Mouse (Mus musculus): ENCODE measurements around the gene Kctd20. TPM values are rescaled to one million over a fixed set of nuclear protein-coding genes. Genes with fewer than 3 reads are reported as not detected.

Kctd20 gene
- polyA plus RNA-seq, 1 experiment from 2014 or later, result 68.4 TPM

- H3K4me1 ChIP-seq, result no peaks in the 10 kb centered on the region
- H3K4me3 ChIP-seq (replicated peaks), result no peak overlapping the region
- no peak overlapping the region for H3K4me2 ChIP-seq
- WGBS, result 52% methylated on average over 6 of the region's 6 CpGs
- no peaks in the 10 kb centered on the region for H3K9me3 ChIP-seq
- ATAC-seq (ENCODE audit: insufficient read depth, low FRiP score, low read depth), result no peak
- H3K9ac ChIP-seq, result no peak overlapping the region
- H3K27ac ChIP-seq, result no peak overlapping the region
- no peaks in the 10 kb centered on the region for H3K36me3 ChIP-seq
- no peaks in the 10 kb centered on the region for H3K27me3 ChIP-seq (replicated peaks)
These were observed 29.7 kb upstream of the Kctd20 start for GRCm38 (mm10) chr17:28922096-28922495.

GRCm38 (mm10) chr17:28924957-28925595 lies 26.7 kb upstream of the Kctd20 start:
- Histone ChIP-seq H3K27me3 (replicated peaks) (no peaks in the 10 kb centered on the region), H3K4me2 (no peak overlapping the region), H3K27ac (no peak overlapping the region), H3K9me3 (no peaks in the 10 kb centered on the region), H3K4me1 (peaks cover under 1% of the 10 kb centered on the region), H3K36me3 (no peaks in the 10 kb centered on the region), H3K9ac (no peak overlapping the region), H3K4me3 (replicated peaks) (no peak overlapping the region)
- ATAC-seq (ENCODE audit: insufficient read depth, low FRiP score, low read depth), result no peak
- 78% methylated on average over 8 of the region's 8 CpGs for whole genome bisulfite sequencing

GRCm38 (mm10) chr17:28926380-28926779 lies 25.4 kb upstream of the Kctd20 start:
- Histone ChIP-seq H3K27ac (no peak overlapping the region), H3K27me3 (replicated peaks) (no peaks in the 10 kb centered on the region), H3K4me3 (replicated peaks) (no peak overlapping the region), H3K9me3 (no peaks in the 10 kb centered on the region), H3K4me2 (0 out of 2 replicates have a peak overlapping the region, but pooled peaks have one; percentile 10), H3K36me3 (no peaks in the 10 kb centered on the region), H3K4me1 (peaks cover 10% of the 10 kb centered on the region), H3K9ac (no peak overlapping the region)
- WGBS, result 15% methylated on average over 13 of the region's 13 CpGs
- no peak for ATAC-seq (ENCODE audit: insufficient read depth, low FRiP score, low read depth)

- Histone ChIP-seq H3K27ac (no peak overlapping the region), H3K36me3 (no peaks in the 10 kb centered on the region), H3K9me3 (no peaks in the 10 kb centered on the region), H3K27me3 (replicated peaks) (no peaks in the 10 kb centered on the region), H3K9ac (no peak overlapping the region), H3K4me2 (no peak overlapping the region), H3K4me3 (replicated peaks) (no peak overlapping the region), H3K4me1 (peaks cover 10% of the 10 kb centered on the region)
- WGBS, result 45% methylated on average over 15 of the region's 15 CpGs
- no peak for ATAC-seq (ENCODE audit: insufficient read depth, low FRiP score, low read depth)
These were observed 24.7 kb upstream of the Kctd20 start for GRCm38 (mm10) chr17:28926866-28927635.

- no peaks in the 10 kb centered on the region for H3K9me3 ChIP-seq
- no peak overlapping the region for H3K27ac ChIP-seq
- no peaks in the 10 kb centered on the region for H3K27me3 ChIP-seq (replicated peaks)
- no peak for ATAC-seq (ENCODE audit: insufficient read depth, low FRiP score, low read depth)
- H3K9ac ChIP-seq, result no peak overlapping the region
- H3K4me1 ChIP-seq, result peaks cover 10% of the 10 kb centered on the region
- no peak overlapping the region for H3K4me3 ChIP-seq (replicated peaks)
- no peaks in the 10 kb centered on the region for H3K36me3 ChIP-seq
- no peak overlapping the region for H3K4me2 ChIP-seq
- WGBS, result 80% methylated on average over 9 of the region's 9 CpGs
These were observed 23.7 kb upstream of the Kctd20 start for GRCm38 (mm10) chr17:28928004-28928403.

- no peaks in the 10 kb centered on the region for H3K9me3 ChIP-seq
- H3K36me3 ChIP-seq, result no peaks in the 10 kb centered on the region
- 89% methylated on average over 4 of the region's 4 CpGs for WGBS
- no peak for ATAC-seq (ENCODE audit: insufficient read depth, low FRiP score, low read depth)
- H3K27me3 ChIP-seq (replicated peaks), result no peaks in the 10 kb centered on the region
- no peak overlapping the region for H3K4me3 ChIP-seq (replicated peaks)
- no peak overlapping the region for H3K27ac ChIP-seq
- no peak overlapping the region for H3K4me2 ChIP-seq
- H3K4me1 ChIP-seq, result peaks cover 10% of the 10 kb centered on the region
- H3K9ac ChIP-seq, result no peak overlapping the region
These were observed 22.4 kb upstream of the Kctd20 start for GRCm38 (mm10) chr17:28929369-28929768.

GRCm38 (mm10) chr17:28930392-28931074 lies 21.2 kb upstream of the Kctd20 start:
- H3K4me1 ChIP-seq, result peaks cover 10% of the 10 kb centered on the region
- H3K4me2 ChIP-seq, result peak overlapping the region; percentile 48
- ATAC-seq (ENCODE audit: insufficient read depth, low FRiP score, low read depth), result peak; percentile 90
- no peaks in the 10 kb centered on the region for H3K36me3 ChIP-seq
- peak overlapping the region; percentile 6; the same call in 1 of the 2 replicates for H3K4me3 ChIP-seq (replicated peaks)
- no peaks in the 10 kb centered on the region for H3K27me3 ChIP-seq (replicated peaks)
- peak overlapping the region; percentile 91 for H3K27ac ChIP-seq
- no peak overlapping the region for H3K9ac ChIP-seq
- WGBS, result 6% methylated on average over 14 of the region's 14 CpGs
- H3K9me3 ChIP-seq, result no peaks in the 10 kb centered on the region

GRCm38 (mm10) chr17:28931436-28932211 lies 20.1 kb upstream of the Kctd20 start:
- no peak overlapping the region for H3K4me3 ChIP-seq (replicated peaks)
- H3K27me3 ChIP-seq (replicated peaks), result no peaks in the 10 kb centered on the region
- 80% methylated on average over 18 of the region's 18 CpGs for WGBS
- no peak for ATAC-seq (ENCODE audit: insufficient read depth, low FRiP score, low read depth)
- H3K27ac ChIP-seq, result peak overlapping the region; percentile 91
- no peaks in the 10 kb centered on the region for H3K9me3 ChIP-seq
- H3K9ac ChIP-seq, result no peak overlapping the region
- H3K4me2 ChIP-seq, result no peak overlapping the region
- no peaks in the 10 kb centered on the region for H3K36me3 ChIP-seq
- H3K4me1 ChIP-seq, result peaks cover 10% of the 10 kb centered on the region

GRCm38 (mm10) chr17:28932274-28932673 lies 19.5 kb upstream of the Kctd20 start:
- Histone ChIP-seq H3K4me2 (no peak overlapping the region), H3K27ac (no peak overlapping the region), H3K4me1 (peaks cover 10% of the 10 kb centered on the region), H3K9ac (no peak overlapping the region), H3K27me3 (replicated peaks) (no peaks in the 10 kb centered on the region), H3K36me3 (no peaks in the 10 kb centered on the region), H3K9me3 (no peaks in the 10 kb centered on the region), H3K4me3 (replicated peaks) (no peak overlapping the region)
- no peak for ATAC-seq (ENCODE audit: insufficient read depth, low FRiP score, low read depth)
- WGBS, result 79% methylated on average over 4 of the region's 4 CpGs

GRCm38 (mm10) chr17:28934120-28934916 lies 17.4 kb upstream of the Kctd20 start:
- no peak overlapping the region for H3K27ac ChIP-seq
- H3K9ac ChIP-seq, result no peak overlapping the region
- 67% methylated on average over 19 of the region's 19 CpGs for WGBS
- no peak overlapping the region for H3K4me3 ChIP-seq (replicated peaks)
- peaks cover 10% of the 10 kb centered on the region for H3K4me1 ChIP-seq
- H3K4me2 ChIP-seq, result no peak overlapping the region
- H3K36me3 ChIP-seq, result no peaks in the 10 kb centered on the region
- ATAC-seq (ENCODE audit: insufficient read depth, low FRiP score, low read depth), result no peak
- H3K27me3 ChIP-seq (replicated peaks), result no peaks in the 10 kb centered on the region
- no peaks in the 10 kb centered on the region for H3K9me3 ChIP-seq

GRCm38 (mm10) chr17:28936133-28936532 lies 15.6 kb upstream of the Kctd20 start:
- no peaks in the 10 kb centered on the region for H3K9me3 ChIP-seq
- 85% methylated on average over 7 of the region's 7 CpGs for WGBS
- no peak for ATAC-seq (ENCODE audit: insufficient read depth, low FRiP score, low read depth)
- H3K4me3 ChIP-seq (replicated peaks), result no peak overlapping the region
- H3K27ac ChIP-seq, result no peak overlapping the region
- H3K27me3 ChIP-seq (replicated peaks), result no peaks in the 10 kb centered on the region
- no peak overlapping the region for H3K4me2 ChIP-seq
- no peak overlapping the region for H3K9ac ChIP-seq
- H3K36me3 ChIP-seq, result no peaks in the 10 kb centered on the region
- H3K4me1 ChIP-seq, result no peaks in the 10 kb centered on the region; the same call in 1 of the 2 replicates
